Mouse (Mus musculus): ENCODE measurements around the gene Pdzd7.
A peak's percentile ranks its signal among the peaks of the same experiment; 100 is the strongest.

The Pdzd7 gene

DNA sequence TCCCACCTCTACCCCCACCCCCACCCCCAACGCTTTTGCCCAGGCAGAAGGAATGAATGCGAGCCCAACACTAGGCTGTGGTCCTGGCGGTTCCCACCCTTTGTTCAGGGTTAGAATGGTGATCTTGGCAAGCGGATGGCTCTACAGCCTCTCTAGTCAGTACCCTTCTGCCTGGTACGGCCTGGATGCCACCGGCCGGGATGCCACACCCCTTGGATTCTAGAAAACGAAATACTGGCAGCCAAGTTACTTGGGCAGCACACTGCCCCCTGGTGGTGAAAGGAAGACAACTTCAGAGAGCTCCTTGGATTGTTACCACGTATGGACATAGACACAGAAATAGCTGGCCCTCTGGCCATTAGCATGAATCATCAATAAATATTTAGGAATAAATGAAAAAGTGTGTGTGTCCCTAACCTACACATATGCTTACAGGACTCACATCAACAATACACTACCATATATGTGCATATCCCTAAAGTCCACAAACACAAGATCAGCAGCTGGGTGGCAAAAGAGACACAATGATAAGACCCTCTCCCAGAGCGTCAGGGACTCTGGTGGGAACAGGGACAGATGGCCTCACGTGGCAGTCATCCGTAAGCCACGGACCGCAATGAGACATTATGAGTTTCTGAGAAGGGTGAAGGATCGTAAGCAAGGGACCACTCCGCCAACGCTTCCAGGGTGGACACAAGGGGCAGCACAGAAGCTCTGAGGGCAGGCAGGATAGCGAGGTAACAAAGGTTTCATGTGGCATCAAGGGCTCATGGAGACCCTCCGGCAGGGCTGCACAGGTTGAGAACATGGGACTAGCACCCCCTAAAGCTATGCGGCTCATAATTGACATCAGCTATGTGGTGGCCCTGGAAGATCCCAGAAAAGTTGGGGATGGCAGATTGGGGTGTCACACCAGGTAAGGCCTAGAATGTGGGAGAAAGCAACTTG lies 14.5 kb downstream of the Pdzd7 start:
- peak; percentile 57 for DNase-seq (ENCODE audit: low spot score)

DNA sequence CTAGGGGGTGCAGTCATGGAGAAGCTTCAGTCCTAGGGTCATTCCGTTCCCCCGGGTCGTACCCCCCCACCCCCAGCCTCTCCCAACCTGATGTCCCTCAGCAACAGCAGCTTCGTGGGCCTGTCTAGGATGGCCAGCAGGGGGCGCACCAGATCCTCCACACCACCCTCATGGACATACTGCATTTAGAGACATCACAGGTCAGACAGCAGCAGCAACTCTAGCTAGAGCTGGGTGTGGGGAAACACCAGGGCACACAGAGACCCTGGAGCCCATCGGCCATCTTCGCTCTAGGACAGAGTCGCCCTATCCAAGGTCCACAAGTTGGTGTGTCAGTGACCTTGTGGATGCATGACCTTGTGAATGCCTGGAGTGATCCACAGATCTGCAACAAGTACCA lies 15.4 kb downstream of the Pdzd7 start:
- DNase-seq (ENCODE audit: low spot score): no peak

DNA sequence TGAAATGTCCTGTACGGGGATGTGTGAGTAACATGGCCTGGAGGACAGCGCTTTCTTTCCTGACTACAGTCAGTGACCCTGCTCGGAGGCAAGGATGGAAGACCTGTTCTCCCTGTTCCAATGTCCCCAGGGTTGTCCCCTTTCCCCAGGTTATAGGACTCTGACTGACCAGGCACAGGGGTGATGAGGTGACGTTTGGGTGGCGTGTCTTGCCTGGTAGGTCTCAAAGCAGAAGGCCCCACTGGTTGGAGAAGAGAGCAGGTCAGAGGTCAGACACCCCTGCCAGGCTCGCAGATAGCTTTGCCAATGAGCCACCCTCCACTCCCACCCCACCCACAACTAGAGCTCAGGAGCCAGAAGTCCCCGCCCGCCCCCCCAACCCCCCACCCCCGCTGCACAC lies 15.9 kb downstream of the Pdzd7 start:
- DNase-seq (ENCODE audit: low spot score): no peak

DNA sequence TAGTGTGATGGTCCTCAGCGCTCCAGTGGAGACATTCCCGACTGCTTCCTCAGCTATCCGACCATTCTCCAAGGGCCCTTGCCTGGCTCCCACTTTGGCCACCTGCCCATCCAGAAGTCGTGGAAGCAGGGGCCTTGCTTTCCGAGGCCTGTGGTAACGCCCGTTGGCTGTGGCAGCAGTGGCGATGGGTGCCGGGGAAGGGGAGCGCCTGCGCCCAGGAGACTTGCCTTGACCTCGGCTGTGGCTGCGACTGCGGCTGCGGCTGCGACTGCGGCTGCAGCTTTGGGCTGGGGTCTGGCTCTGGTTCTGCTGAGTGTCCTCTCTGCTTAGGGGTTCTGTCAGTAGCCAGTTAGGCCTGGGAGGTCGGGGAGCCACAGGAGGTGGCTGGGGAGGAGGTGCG lies 16.8 kb downstream of the Pdzd7 start:
- no peak for DNase-seq (ENCODE audit: low spot score)

DNA sequence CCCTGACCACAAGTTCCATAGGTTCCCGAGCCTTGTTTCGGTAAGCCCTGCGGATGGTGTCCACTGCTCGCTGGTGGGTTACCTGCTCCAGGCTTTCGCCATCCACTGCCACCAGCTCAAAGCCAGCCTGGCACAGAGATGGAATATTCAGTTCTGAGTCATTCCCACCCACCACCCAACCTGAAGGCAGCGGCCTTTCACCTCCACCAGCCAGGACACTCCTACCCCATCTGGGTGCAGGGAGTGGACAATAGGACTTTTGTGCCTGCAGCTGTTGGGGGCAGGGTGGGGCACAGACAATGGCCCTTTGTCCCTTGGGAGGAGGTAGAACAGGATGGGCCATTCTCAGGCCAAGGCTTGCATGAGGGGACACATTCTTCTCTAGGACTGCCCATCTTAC lies 17.7 kb downstream of the Pdzd7 start:
- no peak for DNase-seq (ENCODE audit: low spot score)

DNA sequence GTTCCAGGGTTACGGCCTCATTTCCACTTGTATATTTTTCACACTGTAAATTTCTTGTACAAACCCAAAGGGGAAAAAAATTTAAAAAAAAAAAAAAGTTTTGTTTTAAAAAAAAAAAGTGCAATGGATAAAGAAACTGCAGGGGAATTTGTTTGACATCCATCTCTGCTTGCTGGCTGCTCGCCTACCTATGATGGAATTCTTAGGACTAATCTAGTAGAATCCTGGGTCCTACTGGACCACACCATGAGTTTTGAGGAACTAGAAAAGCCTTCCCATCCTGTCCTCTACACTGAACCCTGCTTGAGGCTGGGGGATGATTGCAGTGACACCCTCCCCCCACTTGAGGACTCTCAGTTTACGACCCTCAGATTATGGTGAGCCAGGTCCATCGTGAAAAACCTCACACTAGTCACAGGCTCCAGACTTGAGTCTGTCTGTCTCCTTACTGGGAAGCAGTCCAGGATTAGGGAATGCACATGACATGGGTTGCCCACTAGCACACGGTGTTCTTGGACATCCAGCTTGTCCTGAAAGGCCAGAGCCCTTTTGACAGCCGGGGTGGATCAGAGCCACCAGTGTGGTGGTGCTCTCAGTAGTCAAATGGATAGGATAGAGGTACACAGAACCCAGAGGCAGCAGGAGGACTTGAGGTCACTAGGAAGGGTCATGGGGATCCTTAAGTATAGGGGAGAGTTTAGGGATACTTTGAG lies 18.4 kb downstream of the Pdzd7 start:
- DNase-seq (ENCODE audit: low spot score): no peak

DNA sequence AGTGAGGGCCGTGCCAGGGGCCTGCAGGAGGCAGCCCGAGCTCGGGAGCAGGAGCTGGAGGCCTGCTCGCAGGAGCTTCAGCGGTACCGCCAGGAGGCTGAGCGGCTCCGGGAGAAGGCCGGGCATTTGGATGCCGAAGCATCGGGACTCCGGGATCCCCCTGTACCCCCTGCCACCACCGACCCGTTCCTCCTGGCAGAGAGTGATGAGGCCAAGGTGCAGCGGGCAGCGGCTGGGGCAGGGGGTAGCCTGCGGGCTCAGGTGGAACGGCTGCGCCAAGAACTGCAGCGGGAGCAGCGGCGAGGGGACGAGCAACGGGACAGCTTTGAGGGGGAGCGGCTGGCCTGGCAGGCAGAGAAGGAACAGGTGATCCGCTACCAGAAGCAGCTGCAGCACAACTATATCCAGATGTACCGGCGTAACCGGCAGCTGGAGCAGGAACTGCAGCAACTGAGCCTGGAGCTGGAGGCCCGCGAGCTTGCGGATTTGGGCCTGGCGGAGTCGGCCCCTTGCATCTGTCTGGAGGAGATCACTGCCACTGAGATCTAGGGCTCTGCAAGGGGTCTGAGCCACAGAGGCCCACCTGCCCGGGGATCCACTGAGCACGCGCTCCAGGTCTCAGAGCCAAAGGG lies 19.5 kb downstream of the Pdzd7 start:
- no peak for DNase-seq (ENCODE audit: low spot score)

DNA sequence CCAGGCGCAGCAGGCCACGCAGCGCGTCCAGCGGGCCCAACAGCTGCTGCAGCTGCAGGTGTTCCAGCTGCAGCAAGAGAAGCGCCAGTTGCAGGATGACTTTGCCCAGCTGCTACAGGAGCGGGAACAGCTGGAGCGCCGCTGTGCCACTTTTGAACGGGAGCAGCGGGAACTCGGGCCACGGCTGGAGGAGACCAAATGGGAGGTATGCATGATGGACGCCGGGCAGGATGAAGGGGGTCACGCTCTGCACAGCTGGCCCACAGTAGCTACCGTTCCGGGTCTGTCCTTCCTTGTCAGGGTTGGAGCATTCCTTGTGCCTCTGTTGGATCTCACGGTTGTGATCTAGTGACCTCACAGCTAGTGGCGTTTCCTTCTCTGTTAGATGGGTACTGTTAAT lies 20.7 kb downstream of the Pdzd7 start:
- no peak for DNase-seq (ENCODE audit: low spot score)

DNA sequence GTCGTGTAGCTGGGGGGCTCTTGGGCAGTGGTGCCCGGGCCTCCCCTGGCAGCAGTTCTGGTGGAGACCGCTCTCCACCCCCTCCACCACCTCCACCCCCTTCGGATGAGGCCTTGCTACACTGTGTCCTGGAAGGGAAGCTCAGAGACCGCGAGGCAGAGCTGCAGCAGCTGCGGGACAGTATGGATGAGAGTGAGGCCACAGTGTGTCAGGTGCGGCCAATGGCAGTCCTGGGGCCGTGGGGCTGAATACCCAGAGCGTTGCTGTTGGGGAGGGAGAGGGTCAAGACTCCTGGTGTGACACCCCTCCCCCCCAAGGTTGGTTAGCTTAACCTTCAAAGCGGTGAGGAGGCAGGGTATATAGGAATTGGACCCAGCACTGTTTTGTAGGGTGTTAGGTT lies 21.5 kb downstream of the Pdzd7 start:
- DNase-seq (ENCODE audit: low spot score): no peak

DNA sequence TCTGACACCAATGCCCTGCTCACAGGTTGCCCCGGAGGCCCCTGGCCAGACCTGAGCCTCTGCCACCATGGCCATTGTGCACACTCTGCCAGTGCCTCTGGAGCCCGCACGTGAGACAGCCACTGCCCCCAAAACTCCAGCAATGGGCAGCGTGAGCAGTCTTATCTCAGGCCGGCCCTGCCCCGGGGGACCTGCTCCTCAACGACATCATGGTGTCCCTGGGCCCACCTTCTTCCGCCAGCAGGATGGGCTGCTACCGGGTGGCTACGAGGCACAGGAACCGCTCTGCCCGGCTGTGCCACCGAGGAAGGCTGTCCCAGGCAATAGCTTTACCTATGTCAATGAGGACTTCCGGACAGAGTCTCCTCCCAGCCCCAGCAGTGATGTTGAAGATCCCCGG lies 24.2 kb downstream of the Pdzd7 start:
- DNase-seq (ENCODE audit: low spot score): no peak

DNA sequence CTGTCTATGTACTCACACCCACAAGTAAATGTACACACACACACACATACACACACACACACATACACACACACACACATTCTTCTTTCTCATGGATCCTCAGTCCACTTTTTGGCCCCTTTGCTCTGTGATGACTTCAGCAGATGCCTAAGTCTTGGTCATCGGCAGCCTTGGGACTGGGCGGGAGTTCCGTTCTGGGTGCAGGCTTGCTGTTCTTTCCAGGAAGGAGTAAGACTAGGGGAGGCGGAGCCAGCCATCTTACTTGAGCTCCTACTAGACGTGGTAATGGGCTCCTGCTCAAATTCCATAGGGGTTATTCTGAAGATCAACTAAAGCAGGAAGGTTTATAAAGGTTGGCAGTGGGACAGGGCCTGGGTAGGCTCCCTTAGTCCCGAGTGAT lies 25.2 kb downstream of the Pdzd7 start:
- peak; percentile 50 for DNase-seq (ENCODE audit: low spot score)

DNA sequence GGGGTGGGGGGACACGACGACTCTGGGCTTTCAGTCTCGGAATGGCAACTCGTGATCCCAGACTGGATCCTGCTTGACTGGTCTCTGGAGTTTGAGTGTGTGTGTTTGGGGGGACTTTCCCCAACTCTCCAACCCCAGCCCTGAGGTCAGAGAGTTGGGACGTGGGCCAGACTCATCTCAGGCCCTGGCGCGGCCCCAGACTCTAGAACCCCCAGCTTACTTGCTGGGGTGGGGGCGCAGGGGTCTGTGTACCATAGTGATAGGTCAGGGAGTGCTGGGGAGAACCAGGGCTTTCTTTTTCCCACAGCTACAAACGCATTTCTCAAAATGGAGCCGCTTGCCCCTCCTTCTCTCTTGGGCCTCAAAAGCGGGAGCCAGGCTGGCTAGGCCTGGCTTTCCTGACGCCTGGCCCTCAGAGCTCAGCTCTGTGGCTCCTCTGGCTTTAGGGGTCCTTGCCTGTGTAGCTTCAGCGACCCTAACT lies 27.1 kb downstream of the Pdzd7 start:
- no peak for DNase-seq (ENCODE audit: low spot score)

DNA sequence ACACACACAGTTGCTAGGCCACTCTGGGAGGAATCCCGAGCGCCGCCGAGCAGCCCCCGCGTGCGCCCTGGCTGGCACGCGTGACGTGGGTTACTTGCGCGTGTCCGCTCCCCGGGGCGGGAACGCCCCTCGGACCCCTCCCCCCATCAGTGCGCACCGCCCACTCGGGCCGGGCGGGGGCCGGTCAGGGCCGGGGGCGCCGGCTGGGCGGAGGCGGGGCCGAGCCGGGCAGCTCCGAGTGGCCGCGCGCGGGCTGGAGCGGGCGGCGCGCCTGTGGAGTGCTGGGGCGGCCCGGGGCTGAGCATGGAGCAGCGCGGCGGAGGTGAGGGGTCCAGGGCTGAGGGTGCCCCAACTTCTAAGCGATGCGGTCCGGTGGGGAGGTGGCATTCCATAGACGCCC lies 27.6 kb downstream of the Pdzd7 start:
- DNase-seq (ENCODE audit: low spot score): peak; percentile 86

DNA sequence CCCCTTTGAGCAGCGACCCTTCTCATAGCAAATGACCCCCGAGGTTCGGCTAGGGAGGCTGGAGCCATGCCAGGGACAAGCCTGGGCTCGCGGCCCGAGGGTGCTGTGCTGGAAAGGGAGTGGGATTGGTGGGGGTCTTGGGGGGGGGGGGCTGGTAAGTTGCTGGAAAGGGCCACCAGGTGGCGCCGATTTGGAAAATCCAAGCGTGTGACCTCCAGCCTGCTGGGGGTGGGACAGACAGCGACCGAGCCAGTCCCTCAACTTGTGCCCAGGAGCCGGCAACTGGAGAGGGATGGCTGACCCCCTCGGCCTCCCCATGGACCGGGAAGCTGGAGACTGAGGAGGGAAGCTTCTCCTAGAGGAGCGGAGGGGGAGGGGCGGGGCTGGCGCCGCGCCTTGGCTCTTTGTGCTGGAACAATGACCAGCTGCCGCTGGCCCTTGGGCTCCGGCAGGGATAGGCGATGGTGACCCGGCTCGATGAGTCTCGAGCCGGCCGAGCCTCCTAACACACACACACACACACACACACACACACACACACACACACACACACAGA lies 28.2 kb downstream of the Pdzd7 start:
- peak; percentile 87 for DNase-seq (ENCODE audit: low spot score)

DNA sequence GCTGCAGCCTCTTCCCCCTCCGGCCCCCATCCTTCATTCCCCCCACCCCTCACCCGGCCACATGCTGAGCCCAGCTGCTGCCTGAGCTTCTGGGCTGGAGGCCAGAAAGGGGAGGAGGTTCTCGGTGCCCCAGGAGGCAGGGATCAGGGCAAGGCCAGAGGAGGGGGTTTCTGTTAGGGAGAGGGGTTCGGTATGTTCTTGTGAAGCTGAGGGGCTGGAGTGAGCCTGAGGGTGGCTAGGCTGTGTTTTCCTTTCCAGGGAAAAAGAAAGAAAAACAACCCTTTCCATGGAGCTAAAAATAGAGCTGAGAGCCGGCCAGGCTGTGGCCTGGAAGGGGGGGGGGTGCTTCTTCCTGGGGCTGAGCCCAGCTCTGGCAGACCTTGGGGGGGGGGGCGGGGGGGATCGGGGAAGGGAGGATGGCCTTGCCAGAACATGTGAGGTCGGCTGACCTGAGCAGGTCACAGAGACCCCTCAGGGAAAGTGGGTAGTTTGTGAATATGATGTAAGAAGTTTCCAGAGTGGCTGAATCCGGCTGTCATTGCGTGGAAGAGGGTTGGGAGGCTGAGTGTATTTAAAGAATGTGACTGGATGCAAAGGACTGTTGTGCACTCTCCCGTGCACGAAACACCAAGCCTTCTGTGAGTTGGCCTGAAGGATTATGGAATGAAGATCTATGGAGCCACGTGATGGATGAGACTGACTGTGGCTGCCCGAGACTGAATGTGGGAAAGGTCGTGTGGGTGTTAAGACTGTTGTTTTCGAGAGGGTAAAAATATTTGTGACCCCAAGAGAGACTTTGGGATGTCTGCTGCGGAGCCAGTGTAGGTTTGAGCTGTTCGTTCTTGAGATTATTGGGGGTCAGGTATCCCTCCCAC lies 28.9 kb downstream of the Pdzd7 start:
- DNase-seq (ENCODE audit: low spot score): peak; percentile 86

DNA sequence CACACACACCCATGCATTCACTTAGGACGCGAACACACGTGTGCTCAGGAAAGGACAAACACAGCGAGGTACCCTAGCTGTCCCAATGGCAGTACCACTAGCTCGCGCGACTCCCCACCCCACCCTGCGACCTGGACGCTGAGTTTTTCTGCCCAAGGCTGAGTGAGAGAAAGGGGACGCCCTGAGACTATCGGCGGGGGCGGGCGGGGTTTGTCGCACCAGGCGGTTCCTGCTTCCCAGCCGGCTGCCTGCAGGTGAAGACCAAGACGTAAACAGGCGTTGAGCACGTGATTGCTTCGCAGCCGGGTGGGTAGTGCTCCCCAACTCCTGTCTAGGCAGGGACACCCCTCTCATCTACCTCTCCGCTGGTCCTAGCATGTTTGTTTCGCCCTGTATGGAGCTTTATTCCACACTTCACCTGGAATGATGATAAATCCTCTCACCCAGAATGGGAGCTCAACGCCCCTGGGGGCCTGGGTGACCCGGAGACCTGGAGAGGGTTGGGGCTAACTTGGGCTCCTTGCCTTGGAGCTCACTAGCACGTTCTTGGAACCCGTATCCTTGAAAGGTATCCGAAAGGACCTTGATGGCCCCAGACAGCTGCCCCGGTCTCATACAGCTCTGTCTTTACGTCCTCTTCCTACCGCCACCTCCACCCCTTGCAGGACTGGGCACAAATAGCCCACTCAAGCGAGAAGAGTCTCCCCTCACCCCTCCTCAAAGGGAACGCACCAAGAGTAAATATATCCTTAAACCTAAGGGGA lies 29.8 kb downstream of the Pdzd7 start:
- DNase-seq (ENCODE audit: low spot score): peak; percentile 72

DNA sequence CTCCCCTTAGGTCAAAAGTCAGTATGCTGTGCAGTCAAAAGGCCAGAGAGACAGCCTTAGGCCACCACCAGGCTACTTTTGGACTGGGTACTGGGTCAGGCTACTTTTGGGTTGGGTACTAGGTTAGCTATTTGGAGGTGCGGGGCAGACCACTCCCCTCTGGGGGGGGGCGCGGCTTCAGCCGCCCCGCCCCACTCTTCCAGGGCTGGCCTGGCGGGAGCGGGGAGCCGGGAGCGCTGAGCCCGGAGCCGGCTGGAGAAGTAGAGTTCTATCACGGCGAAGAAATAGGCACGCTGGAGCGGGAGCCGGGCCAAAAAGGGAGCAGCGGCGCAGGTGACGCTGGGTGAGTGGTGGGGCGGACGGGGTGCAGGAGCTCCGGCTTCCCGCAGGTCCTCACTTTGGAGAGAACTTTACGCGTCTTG lies 30.5 kb downstream of the Pdzd7 start:
- DNase-seq (ENCODE audit: low spot score): peak; percentile 73

DNA sequence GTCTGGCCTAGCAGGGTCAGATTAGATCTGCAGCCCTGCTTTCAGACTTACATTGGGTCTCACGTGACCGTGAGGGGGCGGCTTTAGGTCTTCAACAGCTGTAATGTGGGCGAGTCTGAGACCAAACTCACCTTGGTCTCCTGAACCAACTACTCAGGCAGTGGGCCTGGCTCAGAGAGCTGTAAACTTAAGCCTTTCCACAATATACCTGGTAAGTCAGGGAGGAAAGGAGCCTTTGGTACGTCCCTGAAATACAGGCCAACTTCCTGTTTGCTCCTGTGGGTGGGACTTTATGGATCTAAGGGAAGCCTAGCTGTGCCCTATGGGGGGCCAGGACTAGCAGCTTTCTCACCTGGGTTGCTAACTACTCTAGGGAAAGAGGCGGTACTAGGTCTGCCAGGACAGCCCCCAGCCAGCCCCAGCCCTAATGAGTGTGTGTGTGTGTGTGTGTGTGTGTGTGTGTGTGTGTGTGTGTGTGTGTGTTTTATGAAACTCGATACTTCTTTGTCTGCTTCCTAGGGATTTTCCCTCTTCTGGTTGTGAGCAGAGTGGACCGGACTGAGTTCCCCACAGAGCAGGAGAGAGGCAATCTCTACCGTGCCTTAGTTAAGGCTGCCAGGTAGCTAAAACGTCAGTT lies 31.1 kb downstream of the Pdzd7 start, which contains the start of gene Lzts2:
Gene Lzts2 (plus strand): TSS at position 80 of the 637 bp plus-strand sequence.
- peak; percentile 74 for DNase-seq (ENCODE audit: low spot score)

DNA sequence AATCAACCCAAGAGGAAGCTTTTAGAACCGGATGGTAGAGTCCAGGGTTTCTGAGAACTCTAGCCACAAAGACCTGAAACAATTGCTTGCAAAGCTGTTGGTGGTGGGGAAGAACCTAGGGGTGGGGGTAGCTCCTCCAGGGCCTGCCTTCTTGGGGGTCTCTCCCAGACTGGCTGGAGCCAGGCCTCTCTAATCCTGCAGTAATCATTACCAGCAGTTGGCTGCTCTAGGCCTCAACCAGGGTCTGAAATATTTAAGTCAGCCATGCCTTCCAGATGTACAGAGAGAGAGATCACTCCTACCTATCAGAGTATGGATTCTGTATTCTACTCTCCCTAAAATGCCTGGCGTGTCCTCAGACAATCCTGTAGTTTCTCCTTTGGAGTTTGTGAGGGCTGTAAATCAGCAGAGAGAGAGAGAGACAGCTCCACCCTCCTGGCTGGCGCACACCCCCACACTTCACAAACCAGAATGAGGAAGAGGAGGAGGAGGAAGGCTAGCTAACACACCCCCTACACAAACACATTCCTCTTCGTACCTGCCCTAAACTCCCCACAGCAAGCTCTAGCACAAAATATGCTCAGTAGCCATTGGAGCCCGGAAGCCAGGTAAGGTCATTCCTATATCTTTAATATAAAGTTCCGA lies 31.8 kb downstream of the Pdzd7 start:
- no peak for DNase-seq (ENCODE audit: low spot score)

DNA sequence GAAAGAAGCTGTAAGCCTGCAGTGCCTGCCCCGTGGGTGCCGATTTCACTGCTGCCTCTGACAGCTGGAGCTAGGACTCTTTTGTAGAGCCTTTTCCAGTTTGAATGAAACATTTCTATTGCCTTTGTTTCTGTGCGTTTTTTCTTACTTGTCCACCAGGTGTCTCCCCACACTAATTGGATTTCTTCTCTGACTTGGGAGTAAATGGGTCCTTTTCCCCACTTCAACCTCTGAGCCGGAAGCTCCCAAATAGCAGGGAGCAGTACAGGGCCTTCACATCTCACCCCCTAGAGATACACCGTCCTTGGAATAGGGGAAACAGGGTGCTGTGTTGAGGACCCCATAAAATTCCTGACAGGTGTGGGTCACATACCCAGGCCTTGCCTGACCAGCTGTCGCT lies 32.9 kb downstream of the Pdzd7 start:
- DNase-seq (ENCODE audit: low spot score): no peak
